Mouse (Mus musculus) stomach, postnatal 0 days (tissue): ENCODE measurements around the gene Vps37c.
A peak's percentile ranks its signal among the peaks of the same experiment; 100 is the strongest.

Experiments
- CTCF ChIP-seq: IDR thresholded peaks from 2 replicates; pipeline ENCODE4 v1.5.1; 2016; ENCODE audit warnings: antibody characterized with exemption, low read depth, mild to moderate bottlenecking, moderate library complexity
- EP300 ChIP-seq: optimal IDR thresholded peaks from 2 replicates; pipeline ENCODE3; 2016; ENCODE audit warnings: antibody characterized with exemption

- TF ChIP-seq CTCF (peak; percentile 56), EP300 (no peak)
These were observed 13.6 kb downstream of the Vps37c start for GRCm38 (mm10) chr19:10702125-10702524.
